Mouse (Mus musculus): ENCODE results near the gene Siglech. TPM values are rescaled to one million over a fixed set of nuclear protein-coding genes. Genes with fewer than 3 reads are reported as not detected.

Siglech gene
- polyA plus RNA-seq, 1 experiment from 2014 or later = 1.4 TPM

GRCm38 (mm10) chr7:55827551-55827950 lies 59.6 kb downstream of the Siglech start:
- no peak overlapping the region for H3K4me3 ChIP-seq (ENCODE audit: low read depth, low read length)
- no peaks in the 10 kb centered on the region for H3K4me1 ChIP-seq (replicated peaks; ENCODE audit: control insufficient read depth, insufficient read depth, low read length)
- no peak overlapping the region for H3K4me2 ChIP-seq (replicated peaks; ENCODE audit: low read depth)
- H3K9me3 ChIP-seq (ENCODE audit: control insufficient read depth) = no peaks in the 10 kb centered on the region
- H3K27me3 ChIP-seq (replicated peaks; ENCODE audit: control insufficient read depth, insufficient read depth, low read length) = no peaks in the 10 kb centered on the region
- no peak overlapping the region for H3K9ac ChIP-seq (ENCODE audit: low read depth, low read length)
- no peak overlapping the region for H3K27ac ChIP-seq (ENCODE audit: low read depth, low read length)
- no peak for ATAC-seq
- TF ChIP-seq CTCF (IDR thresholded peaks at IDR 0.05; ENCODE audit: low read depth) = no peak
- WGBS = 88% methylated on average over 9 of the region's 9 CpGs
- peaks cover 52% of the 10 kb centered on the region for H3K36me3 ChIP-seq (ENCODE audit: control insufficient read depth, insufficient read depth)

Other genes starting within 250 kb of the Siglech start
- 6.9 and 7.9 TPM in 2 replicates for gene Tubgcp5, start 26.0 kb downstream of the Siglech start, polyA plus RNA-seq (2015; fragmentation: Nextera tagmentation; extraction: Ambion mirVana)
- gene Cyfip1, start 73.6 kb downstream of the Siglech start, polyA plus RNA-seq (2015; fragmentation: Nextera tagmentation; extraction: Ambion mirVana) = 49.0 and 54.2 TPM in 2 replicates
- 124 and 142 TPM in 2 replicates for gene Nipa2, start 194.3 kb downstream of the Siglech start, polyA plus RNA-seq (2015; fragmentation: Nextera tagmentation; extraction: Ambion mirVana)

Data from intestine, postnatal 0 days (tissue).